Mouse (Mus musculus) limb, embryonic 14.5 days (tissue): Measurements from ENCODE around the gene Rtn4. TPM values are rescaled to one million over a fixed set of nuclear protein-coding genes. Genes with fewer than 3 reads are reported as not detected.

Source experiments
- ATAC-seq: fragments of 200-750 bp; cut with Nextera tagmentation; 2 replicates; pipeline ENCODE4 v1.8.0; 2017; ENCODE audit warnings: low read depth, moderate number of reproducible peaks, moderate TSS enrichment; ENCODE audit not compliant: low FRiP score
- DNase-seq: peaks from one replicate; pipeline ENCODE4 v3.0.0-alpha.2; 2015; ENCODE audit warnings: low spot score
- H3K27ac ChIP-seq: fragments of 300-500 bp; sonication (generic); replicated peaks from 2 replicates; pipeline ENCODE4 v1.5.1; 2014; ENCODE audit warnings: low read depth, mild to moderate bottlenecking, low read length, moderate library complexity, mixed read lengths
- H3K27me3 ChIP-seq: fragments of 300-500 bp; sonication (generic); 2 replicates; pipeline ENCODE4 v1.6.1; 2014; ENCODE audit warnings: low read length, mixed read lengths; ENCODE audit not compliant: control insufficient read depth, insufficient read depth
- H3K36me3 ChIP-seq: fragments of 300-500 bp; sonication (generic); 2 replicates; pipeline ENCODE4 v1.6.1; 2014; ENCODE audit warnings: mild to moderate bottlenecking, low read length, moderate library complexity, mixed read lengths; ENCODE audit not compliant: control insufficient read depth, insufficient read depth
- H3K4me1 ChIP-seq: fragments of 300-500 bp; sonication (generic); 2 replicates; pipeline ENCODE4 v1.6.1; 2014; ENCODE audit warnings: antibody characterized with exemption, low read length, mixed read lengths; ENCODE audit not compliant: control insufficient read depth, insufficient read depth
- H3K4me2 ChIP-seq: fragments of 300-500 bp; sonication (generic); replicated peaks from 2 replicates; pipeline ENCODE4 v1.6.1; 2014; ENCODE audit warnings: low read depth, mild to moderate bottlenecking, low read length, moderate library complexity; ENCODE audit not compliant: severe bottlenecking
- H3K4me3 ChIP-seq: fragments of 300-500 bp; sonication (generic); replicated peaks from 2 replicates; pipeline ENCODE4 v1.5.1; 2014; ENCODE audit warnings: low read length
- H3K9ac ChIP-seq: fragments of 300-500 bp; sonication (generic); 2 replicates; pipeline ENCODE4 v1.6.1; 2014; ENCODE audit warnings: mild to moderate bottlenecking, low read depth, low read length, moderate library complexity; ENCODE audit not compliant: severe bottlenecking
- H3K9me3 ChIP-seq: fragments of 300-500 bp; sonication (generic); 2 replicates; pipeline ENCODE4 v1.6.1; 2016; ENCODE audit warnings: low read length; ENCODE audit not compliant: control insufficient read depth
- POLR2A ChIP-seq: fragments of 200-500 bp; IDR thresholded peaks from 2 replicates; pipeline ENCODE4 v1.8.0; 2012; ENCODE audit warnings: inconsistent platforms, mild to moderate bottlenecking, moderate library complexity, borderline replicate concordance; ENCODE audit not compliant: insufficient read depth, insufficient read length; ENCODE audit errors: extremely low read depth
- WGBS: fragments of 180-500 bp; shearing (Covaris S2); extraction: QIAGEN DNeasy Blood & Tissue Kit; methylation state at CpG from one replicate; pipeline ENCODE4 v1.1.7; 2014; 5-methylcytosine and 5-hydroxymethylcytosine counted together
- polyA plus RNA-seq, 2 experiments: library from polyadenylated mRNA; depleted of rRNA in 1 of 2; stranded (reverse) in 1 of 2; unstranded in 1 of 2; fragments of >200 nt; fragmentation: Nextera tagmentation in 1 of 2; extraction: Ambion mirVana in 1 of 2; gene quantifications; 2 replicates each; pipeline versions ENCODE4 v1.2.1 to v1.2.3; 2012 to 2014

The Rtn4 gene
- polyA plus RNA-seq, 2 experiments = 74.5 to 212 TPM

GRCm38 (mm10) chr11:29660740-29661139, 32.0 kb upstream of the Rtn4 start:
- Histone ChIP-seq H3K27ac (no peak overlapping the region), H3K4me2 (no peak overlapping the region), H3K4me1 (no peaks in the 10 kb centered on the region), H3K9me3 (no peaks in the 10 kb centered on the region), H3K36me3 (no peaks in the 10 kb centered on the region), H3K9ac (no peak overlapping the region), H3K4me3 (no peak overlapping the region), H3K27me3 (no peaks in the 10 kb centered on the region)
- DNase-seq (no peak), ATAC-seq (no peak)
- no peak for TF ChIP-seq POLR2A
- WGBS = 89% methylated on average over 2 of the region's 2 CpGs

DNA sequence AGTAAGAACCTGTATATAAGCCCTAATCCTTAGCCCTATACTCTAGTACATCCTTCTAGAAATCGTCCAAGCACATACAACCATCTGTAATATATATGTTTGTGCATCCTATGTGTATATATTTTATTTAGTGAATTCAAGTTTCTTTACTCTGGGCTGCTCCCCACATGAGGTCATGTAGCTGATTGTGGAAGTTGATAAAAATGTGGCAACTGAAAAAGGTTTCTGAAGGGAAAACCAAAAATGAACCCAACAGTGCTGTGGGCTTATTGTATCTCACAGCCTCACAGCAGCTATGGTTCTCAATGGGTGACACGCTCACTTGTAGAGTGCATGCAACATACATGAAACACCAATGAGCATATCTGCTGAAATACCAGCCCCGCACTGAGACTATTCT, 25.1 kb upstream of the Rtn4 start:
- H3K27ac ChIP-seq = no peak overlapping the region
- H3K9me3 ChIP-seq = no peaks in the 10 kb centered on the region
- H3K27me3 ChIP-seq = no peaks in the 10 kb centered on the region
- H3K9ac ChIP-seq = no peak overlapping the region
- no peak overlapping the region for H3K4me3 ChIP-seq
- DNase-seq (no peak), ATAC-seq (no peak)
- H3K4me1 ChIP-seq = no peaks in the 10 kb centered on the region
- no peak for TF ChIP-seq POLR2A
- H3K36me3 ChIP-seq = no peaks in the 10 kb centered on the region
- H3K4me2 ChIP-seq = no peak overlapping the region
- WGBS = 87% methylated on average over 3 of the region's 3 CpGs

- Histone ChIP-seq H3K9ac (no peak overlapping the region), H3K27me3 (no peaks in the 10 kb centered on the region), H3K27ac (no peak overlapping the region), H3K9me3 (no peaks in the 10 kb centered on the region), H3K4me1 (no peaks in the 10 kb centered on the region), H3K4me2 (no peak overlapping the region), H3K36me3 (no peaks in the 10 kb centered on the region), H3K4me3 (no peak overlapping the region)
- DNase-seq = no peak
- no peak for TF ChIP-seq POLR2A
- no peak for ATAC-seq
- whole genome bisulfite sequencing = 70% methylated on average over 4 of the region's 4 CpGs
Observed at GRCm38 (mm10) chr11:29669706-29670105, 23.0 kb upstream of the Rtn4 start.

GRCm38 (mm10) chr11:29673359-29673758, 19.4 kb upstream of the Rtn4 start:
- Histone ChIP-seq H3K27me3 (no peaks in the 10 kb centered on the region), H3K4me2 (no peak overlapping the region), H3K4me3 (no peak overlapping the region), H3K9me3 (no peaks in the 10 kb centered on the region), H3K27ac (no peak overlapping the region), H3K36me3 (no peaks in the 10 kb centered on the region), H3K9ac (no peak overlapping the region), H3K4me1 (no peaks in the 10 kb centered on the region)
- no peak for DNase-seq
- TF ChIP-seq POLR2A = no peak
- no peak for ATAC-seq
- WGBS = 98% methylated on average over 2 of the region's 2 CpGs

- H3K9ac ChIP-seq = no peak overlapping the region
- H3K4me2 ChIP-seq = no peak overlapping the region
- no peaks in the 10 kb centered on the region for H3K27me3 ChIP-seq
- no peaks in the 10 kb centered on the region for H3K36me3 ChIP-seq
- H3K9me3 ChIP-seq = no peaks in the 10 kb centered on the region
- no peak overlapping the region for H3K27ac ChIP-seq
- no peak overlapping the region for H3K4me3 ChIP-seq
- ATAC-seq (no peak), DNase-seq (no peak)
- WGBS = 95% methylated on average over 4 of the region's 4 CpGs
- TF ChIP-seq POLR2A = no peak
- no peaks in the 10 kb centered on the region for H3K4me1 ChIP-seq
Observed at GRCm38 (mm10) chr11:29676718-29677117, 16.0 kb upstream of the Rtn4 start.

DNA sequence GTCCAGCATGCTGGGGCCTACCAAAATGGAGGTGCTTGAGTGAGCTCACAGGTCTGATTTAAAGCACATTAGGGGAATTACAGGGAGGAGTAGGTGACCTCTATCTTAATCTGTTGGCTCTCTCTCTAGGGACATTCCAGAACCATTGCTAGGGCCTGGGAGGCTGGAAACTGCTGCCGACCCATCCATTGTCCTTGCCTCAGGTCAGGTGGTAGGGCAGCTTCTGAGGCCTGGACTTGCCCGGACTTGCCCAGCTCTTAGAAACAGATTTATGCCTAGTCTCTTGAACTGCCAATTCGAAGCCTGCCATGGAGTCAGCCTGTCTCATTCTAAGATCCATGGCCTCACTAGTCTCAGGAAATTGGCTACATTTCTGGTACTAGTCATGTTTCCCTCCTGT, 12.8 kb upstream of the Rtn4 start:
- Histone ChIP-seq H3K9me3 (no peaks in the 10 kb centered on the region), H3K36me3 (no peaks in the 10 kb centered on the region), H3K27ac (no peak overlapping the region), H3K9ac (no peak overlapping the region), H3K4me2 (no peak overlapping the region), H3K4me3 (no peak overlapping the region), H3K27me3 (no peaks in the 10 kb centered on the region), H3K4me1 (no peaks in the 10 kb centered on the region)
- TF ChIP-seq POLR2A = no peak
- DNase-seq (no peak), ATAC-seq (no peak)
- 83% methylated on average over 3 of the region's 3 CpGs for WGBS
